Mouse (Mus musculus): ENCODE results near the gene Tcl1b3. TPM values are rescaled to one million over a fixed set of nuclear protein-coding genes. Genes with fewer than 3 reads are reported as not detected.

The Tcl1b3 gene
- polyA plus RNA-seq, 1 experiment = not detected

- peaks cover 34% of the 10 kb centered on the region for H3K9me3 ChIP-seq (ENCODE audit: control insufficient read depth, low read length)
These were observed 43.5 kb downstream of the Tcl1b3 start for GRCm38 (mm10) chr12:105234362-105234761.

GRCm38 (mm10) chr12:105235091-105235490, 44.2 kb downstream of the Tcl1b3 start:
- no peak overlapping the region for H3K4me3 ChIP-seq (replicated peaks)
- no peaks in the 10 kb centered on the region for H3K4me1 ChIP-seq (ENCODE audit: control insufficient read depth)
- no peaks in the 10 kb centered on the region for H3K36me3 ChIP-seq (ENCODE audit: control insufficient read depth)
- H3K9me3 ChIP-seq (ENCODE audit: control insufficient read depth, low read length) = peaks cover 41% of the 10 kb centered on the region
- no peaks in the 10 kb centered on the region for H3K27me3 ChIP-seq (ENCODE audit: control insufficient read depth)
- TF ChIP-seq TAL1 (IDR thresholded peaks at IDR 0.05; ENCODE audit: low read length) (no peak), GATA1 (IDR thresholded peaks at IDR 0.05; ENCODE audit: low read length) (no peak)

More at GRCm38 (mm10) chr12:105234362-105234761, 43.5 kb downstream of the Tcl1b3 start:
- Histone ChIP-seq H3K4me3 (replicated peaks) (no peak overlapping the region), H3K4me1 (ENCODE audit: control insufficient read depth) (no peaks in the 10 kb centered on the region), H3K36me3 (ENCODE audit: control insufficient read depth) (no peaks in the 10 kb centered on the region), H3K27me3 (ENCODE audit: control insufficient read depth) (no peaks in the 10 kb centered on the region)
- TF ChIP-seq GATA1 (IDR thresholded peaks at IDR 0.05; ENCODE audit: low read length) = no peak
- no peak for TF ChIP-seq TAL1 (IDR thresholded peaks at IDR 0.05; ENCODE audit: low read length)

- Histone ChIP-seq H3K36me3 (ENCODE audit: control insufficient read depth) (no peaks in the 10 kb centered on the region), H3K4me3 (replicated peaks) (no peak overlapping the region), H3K27me3 (ENCODE audit: control insufficient read depth) (no peaks in the 10 kb centered on the region), H3K9me3 (ENCODE audit: control insufficient read depth, low read length) (peaks cover 50% of the 10 kb centered on the region), H3K4me1 (ENCODE audit: control insufficient read depth) (no peaks in the 10 kb centered on the region)
- TF ChIP-seq GATA1 (IDR thresholded peaks at IDR 0.05; ENCODE audit: low read length) = no peak
- no peak for TF ChIP-seq TAL1 (IDR thresholded peaks at IDR 0.05; ENCODE audit: low read length)
These were observed 48.2 kb downstream of the Tcl1b3 start for GRCm38 (mm10) chr12:105239060-105239459.

Other genes with a start within 250 kb of the Tcl1b3 start
- 1.2 and 1.3 TPM in 2 replicates for gene Syne3, start 181.2 kb upstream of the Tcl1b3 start, polyA plus RNA-seq (2012)
- 218 and 245 TPM in 2 replicates for gene Glrx5, start 158.4 kb upstream of the Tcl1b3 start, polyA plus RNA-seq (2012)
- gene Tcl1b2, start 45.0 kb upstream of the Tcl1b3 start, polyA plus RNA-seq (2012) = not detected in 2 replicates
- not detected in 2 replicates for gene Tcl1b1, start 31.4 kb upstream of the Tcl1b3 start, polyA plus RNA-seq (2012)
- gene Tcl1b5, start 14.7 kb upstream of the Tcl1b3 start, polyA plus RNA-seq (2012) = not detected in 2 replicates
- gene Tcl1b4, start 10.9 kb downstream of the Tcl1b3 start, polyA plus RNA-seq (2012) = not detected in 2 replicates
- gene Tcl1, start 31.8 kb downstream of the Tcl1b3 start, polyA plus RNA-seq (2012) = not detected in 2 replicates
- gene Tunar, start 142.8 kb downstream of the Tcl1b3 start, polyA plus RNA-seq (2012) = not detected in 2 replicates